Mouse (Mus musculus): ENCODE results near the gene Usb1.

The Usb1 gene

GRCm38 (mm10) chr8:95331720-95332436 lies at the start of gene Usb1, which contains the start of gene Zfp319:
TSS of gene Usb1 (plus strand) at chr8:95332284.
TSS of gene Zfp319 (minus strand) at chr8:95331950.
- peak; percentile 95 for DNase-seq

- no peak for DNase-seq
Measured at GRCm38 (mm10) chr8:95289066-95289650, 42.9 kb upstream of the Usb1 start.

- peak; percentile 95 for DNase-seq
Measured at GRCm38 (mm10) chr8:95293172-95293571, 38.9 kb upstream of the Usb1 start.

GRCm38 (mm10) chr8:95293891-95294290 lies 38.2 kb upstream of the Usb1 start:
- peak; percentile 65 for DNase-seq

GRCm38 (mm10) chr8:95302410-95302809 lies 29.7 kb upstream of the Usb1 start:
- peak; percentile 68 for DNase-seq

DNA sequence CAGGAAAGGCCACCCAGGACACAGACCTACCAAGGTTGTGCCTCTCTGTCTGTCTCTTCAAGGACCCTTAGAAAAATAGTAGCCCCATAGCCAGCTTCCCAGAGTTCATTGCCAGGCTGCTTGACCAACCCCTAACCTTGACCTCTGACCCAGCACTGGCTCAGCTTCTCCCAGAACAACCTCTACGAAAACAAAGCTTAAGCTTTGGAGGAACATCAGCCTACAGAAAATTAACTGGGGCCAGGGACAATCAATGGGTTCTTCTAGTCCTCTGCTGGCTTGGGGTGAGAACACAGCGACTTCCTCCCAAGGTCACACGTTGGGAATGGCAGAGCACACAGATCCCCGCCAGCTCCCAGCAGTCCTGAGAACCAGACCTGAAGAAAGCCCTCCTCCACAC lies 26.6 kb upstream of the Usb1 start:
- no peak for DNase-seq

GRCm38 (mm10) chr8:95306431-95306830 lies 25.7 kb upstream of the Usb1 start, which contains the start of gene Cngb1:
TSS of gene Cngb1 (minus strand) at chr8:95306585.
- no peak for DNase-seq

DNA sequence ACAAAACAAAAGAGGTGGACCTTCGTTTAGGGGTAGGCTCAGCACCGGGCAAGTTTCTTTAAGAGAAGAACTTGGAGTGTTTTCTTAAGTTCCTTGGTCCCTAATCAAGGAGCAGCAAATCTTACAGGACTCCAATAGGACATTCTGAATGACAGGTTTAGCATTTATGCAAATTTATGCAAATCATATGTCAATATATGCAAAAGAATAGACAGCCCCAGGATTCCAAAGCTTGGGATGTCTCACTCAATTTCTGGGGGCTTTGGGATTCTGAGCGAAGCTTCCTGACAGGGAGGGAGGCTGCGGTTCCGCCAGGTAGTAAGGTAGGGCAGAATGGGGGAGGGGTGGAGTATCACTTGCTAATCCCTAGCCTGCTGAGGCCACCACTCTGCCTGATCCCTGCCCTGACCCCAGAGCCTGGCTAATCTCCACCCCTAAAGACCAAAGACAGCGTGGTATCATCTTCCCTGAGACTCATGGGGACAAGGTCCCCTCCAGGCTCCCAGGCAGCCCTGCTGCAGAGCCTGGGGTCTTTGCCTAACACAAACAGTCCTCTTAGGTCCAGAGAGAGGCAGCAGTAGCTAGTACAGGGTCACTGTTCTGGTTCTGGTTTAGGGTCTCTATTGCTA lies 21.6 kb upstream of the Usb1 start, which contains the start of gene Tepp:
Gene Tepp (plus strand): TSS at position 225 of the 629 bp plus-strand sequence.
- DNase-seq = no peak

GRCm38 (mm10) chr8:95312836-95313235 lies 19.2 kb upstream of the Usb1 start:
- no peak for DNase-seq

DNA sequence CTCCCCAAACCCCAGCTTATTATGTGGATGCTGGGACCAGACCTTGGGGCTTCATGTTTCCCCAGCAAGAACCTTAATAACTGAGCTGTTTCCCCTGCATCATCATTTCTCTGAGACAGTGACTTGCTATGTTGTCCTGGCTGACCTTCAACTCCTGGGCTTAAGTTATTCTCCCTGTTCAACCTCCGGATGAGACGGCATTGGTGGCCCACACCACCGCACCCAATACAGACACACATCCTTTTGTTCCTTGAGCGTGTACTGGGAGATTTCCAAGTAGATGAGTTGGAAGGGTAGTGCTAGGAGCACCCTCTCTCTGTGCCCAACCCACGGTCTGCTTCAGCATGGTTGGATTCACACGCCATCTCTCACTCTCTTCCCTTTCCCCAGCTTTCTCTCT lies 18.2 kb upstream of the Usb1 start:
- peak; percentile 51 for DNase-seq

- no peak for DNase-seq
Measured at GRCm38 (mm10) chr8:95314707-95315106, 17.4 kb upstream of the Usb1 start.

DNA sequence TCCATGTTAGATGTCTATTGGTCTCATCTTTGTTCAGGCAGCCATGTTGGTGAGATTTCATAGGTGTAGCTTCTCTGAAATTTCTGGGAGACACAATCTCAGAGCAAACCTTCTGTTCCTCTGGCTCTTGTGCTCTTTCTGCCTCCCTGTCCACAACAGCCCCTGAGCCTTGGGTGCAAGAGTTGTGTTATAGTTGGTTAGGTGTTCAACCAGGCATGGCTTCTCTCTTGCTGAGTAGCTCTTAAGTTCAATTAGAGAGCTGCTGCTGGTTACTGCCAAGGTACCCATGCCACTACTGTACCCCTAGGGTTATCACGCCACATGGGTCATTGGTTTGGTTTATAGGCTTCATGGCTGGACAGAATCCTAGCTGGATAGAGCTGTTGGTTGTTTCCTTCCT lies 16.7 kb upstream of the Usb1 start:
- DNase-seq = no peak

GRCm38 (mm10) chr8:95320224-95321139 lies 11.6 kb upstream of the Usb1 start:
- DNase-seq = peak; percentile 93

DNA sequence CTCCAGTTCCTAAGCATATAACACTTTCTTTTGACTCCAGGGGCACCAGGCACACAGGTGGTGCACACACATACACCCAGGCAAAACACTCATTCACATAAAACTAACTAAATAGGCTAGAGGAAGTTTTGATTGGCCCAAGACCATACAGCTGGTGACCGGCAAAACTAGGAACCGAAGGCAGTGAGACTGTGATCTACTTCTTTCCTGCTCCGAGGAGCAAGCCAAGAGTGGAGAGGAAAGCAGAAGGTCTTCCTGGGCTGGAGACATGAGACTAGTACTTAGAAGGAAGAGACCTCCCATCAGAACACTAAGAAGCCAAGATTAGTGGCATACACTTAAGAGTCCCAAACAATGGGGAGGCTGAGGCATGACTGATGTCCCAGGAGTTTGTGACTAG lies 8.9 kb upstream of the Usb1 start:
- DNase-seq = no peak

DNA sequence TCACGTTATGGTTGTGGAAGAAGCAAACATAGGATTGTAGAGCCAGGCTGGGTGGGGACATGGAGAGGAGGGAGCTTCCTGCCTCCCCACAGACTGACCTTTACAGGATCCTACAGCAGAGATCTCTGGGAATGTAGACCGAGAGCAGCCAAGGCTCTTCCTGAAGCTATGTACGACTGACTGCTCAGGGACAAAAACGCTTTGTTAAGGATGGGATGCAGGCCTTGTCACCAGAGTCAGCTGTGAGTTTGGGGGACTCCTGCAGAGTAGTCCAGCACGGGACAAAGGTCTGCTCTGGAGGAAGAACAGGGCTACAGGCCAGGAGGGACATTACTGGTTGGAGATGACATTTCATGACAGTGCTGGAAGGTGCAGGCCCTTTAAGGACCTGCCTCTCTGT lies 7.4 kb upstream of the Usb1 start:
- DNase-seq = no peak

GRCm38 (mm10) chr8:95326822-95327221 lies 5.3 kb upstream of the Usb1 start:
- DNase-seq = peak; percentile 56

DNA sequence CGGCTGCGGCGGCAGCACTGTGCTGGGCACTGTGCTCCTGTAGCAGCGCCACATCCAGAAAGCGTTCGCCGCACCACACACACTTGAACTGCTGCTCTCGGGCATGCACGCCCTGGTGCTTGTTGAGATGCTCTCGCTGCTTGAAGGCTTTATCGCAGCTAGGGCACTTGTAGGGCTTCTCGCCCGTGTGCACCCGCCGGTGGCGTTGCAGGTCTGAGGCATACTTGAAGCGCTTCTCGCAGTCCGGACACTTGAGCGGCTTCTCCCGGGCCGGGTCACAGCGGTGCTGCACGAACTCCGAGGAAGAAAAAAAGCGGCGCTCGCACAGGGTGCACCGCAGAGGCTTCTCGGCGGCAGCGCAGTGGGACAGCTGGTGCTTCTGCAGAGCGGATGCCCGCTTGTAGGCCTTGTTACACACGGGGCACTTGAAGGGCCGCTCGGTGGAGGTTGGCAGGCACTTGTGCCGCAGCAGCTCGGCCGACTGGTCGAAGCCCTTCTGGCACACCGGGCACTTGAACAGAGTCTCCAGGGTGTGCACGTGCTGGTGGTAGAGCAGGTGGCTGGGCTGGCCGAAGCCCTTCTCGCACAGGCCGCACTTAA lies 4.1 kb upstream of the Usb1 start:
- no peak for DNase-seq

GRCm38 (mm10) chr8:95330367-95330766 lies 1.7 kb upstream of the Usb1 start:
- no peak for DNase-seq

GRCm38 (mm10) chr8:95331156-95331719 lies 846 bp upstream of the Usb1 start:
- peak; percentile 69 for DNase-seq

- no peak for DNase-seq
Measured at GRCm38 (mm10) chr8:95332437-95333199, 534 bp downstream of the Usb1 start.

DNA sequence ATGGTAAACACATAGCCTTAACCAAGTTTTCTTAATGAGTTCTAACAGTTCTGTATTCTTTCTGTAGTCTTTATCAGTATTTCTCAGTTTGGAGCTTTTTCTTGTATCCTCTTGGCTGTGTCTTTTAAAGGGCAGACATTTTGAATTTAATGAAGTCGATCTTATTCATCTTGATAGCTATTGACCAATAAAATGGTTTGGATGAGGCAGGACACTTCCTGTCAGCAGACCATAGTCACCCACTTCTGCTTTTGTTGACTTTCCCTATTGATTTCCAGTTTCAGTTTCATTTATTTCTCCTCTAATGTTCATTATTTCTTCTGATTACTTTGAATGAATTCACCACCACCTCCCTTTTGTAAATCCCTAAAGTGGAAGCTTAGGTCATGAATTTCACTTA lies 3.6 kb downstream of the Usb1 start:
- no peak for DNase-seq

Measured in lung, postnatal 36 days (tissue).